Mouse (Mus musculus) adrenal gland, adult 10 weeks (tissue): ENCODE results near the gene Foxm1. TPM values are rescaled to one million over a fixed set of nuclear protein-coding genes. Genes with fewer than 3 reads are reported as not detected.

Experiments
- polyA plus RNA-seq: library from polyadenylated mRNA; stranded (reverse); fragments of 350-450 nt; fragmentation: Illumina TruSeq; extraction: RNeasy Lipid Tissue Mini Kit (QIAGEN cat#74804); gene quantifications from one replicate; pipeline ENCODE4 v1.2.3, GENCODE M21; 2014; ENCODE audit warnings: low read depth, low replicate concordance

The Foxm1 gene
- 1.2 TPM for polyA plus RNA-seq

DNA sequence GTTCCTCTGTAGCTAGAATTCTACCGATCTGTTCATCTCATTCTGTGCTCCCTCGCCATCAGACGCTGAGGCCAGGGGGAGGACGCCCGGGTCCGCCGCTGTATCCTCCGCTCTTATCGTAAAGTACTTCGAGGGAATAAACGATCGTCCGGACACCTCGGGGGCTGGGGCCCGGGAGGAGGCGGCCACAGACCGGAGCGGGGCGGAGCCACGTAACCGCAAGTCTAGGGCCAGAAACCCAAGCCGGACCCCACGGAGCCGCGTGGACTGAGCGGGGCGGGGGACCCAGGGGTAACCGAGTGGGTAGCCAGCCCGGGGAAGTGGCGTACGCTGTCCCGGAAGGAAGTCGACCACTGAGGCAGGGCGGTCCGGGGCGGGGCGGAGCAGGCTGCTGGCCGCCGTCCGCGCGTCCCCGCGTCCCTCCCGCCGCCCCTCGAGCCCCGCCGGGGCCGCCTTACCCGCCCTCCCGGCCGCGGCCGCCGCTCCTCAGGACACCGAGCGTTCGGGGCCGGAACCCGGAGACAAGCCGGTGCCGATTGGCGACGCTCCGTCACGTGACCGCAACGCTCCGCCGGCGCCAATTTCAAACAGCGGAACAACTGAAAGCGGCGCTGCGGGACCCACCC lies at the start of gene Foxm1, which contains the start of gene Rhno1:
TSS of gene Foxm1 (plus strand) at position 587 of the 626 bp plus-strand sequence.
TSS of gene Rhno1 (minus strand) at position 531 of the 626 bp plus-strand sequence.

GRCm38 (mm10) chr6:128355726-128356416 lies 6.9 kb upstream of the Foxm1 start, which contains the start of gene Tulp3:
TSS of gene Tulp3 (minus strand) at chr6:128355851.

DNA sequence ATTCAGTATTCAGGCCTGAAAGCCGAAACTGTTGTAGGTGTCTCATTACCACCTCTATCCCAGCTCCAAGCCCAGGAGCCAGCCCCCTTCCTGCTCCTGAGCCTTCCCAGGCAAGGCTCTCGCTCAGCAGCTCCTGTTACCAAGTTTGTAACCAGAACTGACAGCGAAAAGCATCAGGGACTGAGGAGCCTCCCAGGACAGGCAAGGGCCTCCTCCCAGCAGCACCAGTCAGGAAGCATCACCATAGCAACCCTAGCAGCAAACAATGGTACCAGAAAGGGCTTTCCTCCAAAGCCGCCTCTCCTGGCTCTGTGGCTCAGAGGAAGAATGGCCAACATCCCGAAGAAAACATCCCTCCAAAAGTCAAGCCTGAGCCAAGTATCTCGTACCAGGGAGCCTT lies 12.4 kb downstream of the Foxm1 start, which contains the start of the genes Tex52 and Gm44596:
TSS of gene Tex52 (plus strand) at position 265 of the 400 bp plus-strand sequence.
TSS of gene Gm44596 (plus strand) at position 312 of the 400 bp plus-strand sequence.

GRCm38 (mm10) chr6:128398996-128399395 lies 36.2 kb downstream of the Foxm1 start, which contains the start of gene Nrip2:
TSS of gene Nrip2 (plus strand) at chr6:128399296.

DNA sequence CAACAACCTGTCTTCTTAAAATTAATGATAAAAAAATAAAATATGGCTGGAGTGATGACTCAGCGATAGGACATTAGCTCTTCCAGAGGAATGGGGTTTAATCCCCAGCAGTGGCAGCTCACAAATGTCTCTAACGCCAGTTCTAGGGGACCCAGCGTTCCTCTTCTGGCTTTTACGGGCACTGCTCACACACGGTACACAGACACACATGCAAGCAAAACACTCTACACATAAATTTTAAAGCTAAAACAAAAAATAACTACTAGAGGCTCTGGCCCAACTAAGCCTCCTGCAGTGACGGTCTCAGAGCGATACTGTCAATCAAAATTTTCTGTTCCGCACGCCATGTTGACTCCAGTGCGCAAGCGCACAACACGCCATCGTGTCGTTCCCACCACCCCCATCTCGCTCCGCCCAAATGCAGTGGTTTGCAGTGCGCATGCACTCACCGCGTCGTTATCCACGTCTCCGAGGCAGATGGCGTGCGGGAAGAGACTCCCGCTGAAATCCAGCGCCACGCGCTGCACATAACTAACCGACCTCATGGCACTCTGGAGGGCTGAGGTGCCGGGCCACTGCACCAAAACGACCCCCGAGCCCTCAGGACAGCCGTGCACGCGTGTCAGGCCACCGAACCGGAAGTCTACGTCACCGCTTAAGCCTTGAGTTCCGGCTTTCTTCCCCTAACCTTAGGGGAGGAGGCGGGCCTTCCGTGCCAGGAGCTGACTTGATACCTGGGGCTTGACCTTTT lies 61.7 kb downstream of the Foxm1 start, which contains the start of gene Itfg2:
TSS of gene Itfg2 (minus strand) at position 663 of the 751 bp plus-strand sequence.

Other genes with a start within 250 kb of the Foxm1 start
- 7.0 TPM for gene Tspan9, start 219.4 kb upstream of the Foxm1 start, polyA plus RNA-seq
- 1.0 TPM for gene Tead4, start 62.1 kb upstream of the Foxm1 start, polyA plus RNA-seq
- gene Tulp3, start 7.1 kb upstream of the Foxm1 start, polyA plus RNA-seq, result 14.3 TPM
- 3.2 TPM for gene Rhno1, start 56 bp upstream of the Foxm1 start, polyA plus RNA-seq
- not detected for gene Tex52, start 12.5 kb downstream of the Foxm1 start, polyA plus RNA-seq
- not detected for gene Gm44596, start 12.5 kb downstream of the Foxm1 start, polyA plus RNA-seq
- gene Nrip2, start 36.3 kb downstream of the Foxm1 start, polyA plus RNA-seq, result 1.9 TPM
- gene Itfg2, start 62.0 kb downstream of the Foxm1 start, polyA plus RNA-seq, result 4.5 TPM
- 48.2 TPM for gene Fkbp4, start 75.7 kb downstream of the Foxm1 start, polyA plus RNA-seq
- not detected for gene Pzp, start 163.8 kb downstream of the Foxm1 start, polyA plus RNA-seq
- not detected for gene A2ml1, start 218.6 kb downstream of the Foxm1 start, polyA plus RNA-seq